ENCODE assay signal across 13 mouse cellular contexts in the genomic region with DNA sequence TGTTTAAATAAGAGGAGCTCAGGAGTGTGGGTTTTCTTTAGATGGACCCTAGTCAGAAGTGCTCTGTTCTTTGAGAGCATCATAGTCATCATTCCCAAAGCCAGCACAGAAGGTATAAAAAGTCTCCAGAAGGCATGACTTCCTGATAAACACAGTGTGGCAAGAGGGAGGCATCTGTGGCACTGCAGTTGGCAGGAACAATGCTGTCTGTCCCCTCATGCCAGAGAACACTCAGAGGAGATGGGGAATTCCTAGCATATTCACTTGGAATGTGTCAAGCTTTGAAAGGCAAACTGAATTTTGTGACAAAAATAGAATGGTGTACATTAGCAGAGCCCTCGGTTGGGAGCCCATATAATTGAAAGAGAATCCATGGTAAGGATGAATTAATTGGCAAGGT.
DNase-seq lines count a peak whose midpoint lies in the region; ATAC-seq lines count a peak whose summit lies in the region.
"Had no signal": no experiment of that assay in that cellular context is flagged by ENCODE, and none has a peak within 500 bp of the region (broad histone marks: within the 10 kb centered on the region; RNA-seq: fewer than 3 reads in every experiment).

No protein-coding gene starts in this region.

- ATAC-seq in heart, embryonic 16.5 days (replicated peaks; ENCODE audit: extremely low read depth, insufficient read depth, low FRiP score) = 0 out of 2 replicates have a peak, but pooled peaks have one; percentile 24
- no peak for ATAC-seq in liver, embryonic 11.5 days (replicated peaks; ENCODE audit: low FRiP score)
- no peak for ATAC-seq in intestine, embryonic 15.5 days
- ATAC-seq: inflammation-experienced regulatory T-cells, adult 6 months had no signal

- no peaks in the 10 kb centered on the region for H3K27me3 ChIP-seq in heart, embryonic 16.5 days (ENCODE audit: control insufficient read depth, insufficient read depth, low read length)
- H3K27me3 ChIP-seq in liver, embryonic 11.5 days (replicated peaks; ENCODE audit: control insufficient read depth, insufficient read depth, low read length) = no peaks in the 10 kb centered on the region
- no peaks in the 10 kb centered on the region for H3K27me3 ChIP-seq in intestine, embryonic 15.5 days (replicated peaks)
- H3K27me3 ChIP-seq: embryonic facial prominence, embryonic 13.5 days; liver, embryonic 15.5 days; megakaryocyte, embryonic 14.5 days had no signal

- H3K4me1 ChIP-seq in heart, embryonic 16.5 days (ENCODE audit: control insufficient read depth, insufficient read depth, low read length) = 0 out of 2 replicates have a peak, but pooled peaks cover 8% of the 10 kb centered on the region
- no peaks in the 10 kb centered on the region for H3K4me1 ChIP-seq in liver, embryonic 11.5 days (replicated peaks; ENCODE audit: control insufficient read depth, insufficient read depth, low read length)
- H3K4me1 ChIP-seq in intestine, embryonic 15.5 days (replicated peaks) = 0 out of 2 replicates have a peak, but pooled peaks cover 2% of the 10 kb centered on the region
- H3K4me1 ChIP-seq: embryonic facial prominence, embryonic 13.5 days; liver, embryonic 15.5 days; megakaryocyte, embryonic 14.5 days had no signal

- intact Hi-C loops in heart, postnatal 25 days (cut with DNase I) = loop anchor here (5.0 kb wide), 1 partner anchor 806 kb away; a partner anchor contains a TSS

- no peak overlapping the region for H3K9ac ChIP-seq in heart, embryonic 16.5 days (ENCODE audit: low read length)
- no peak overlapping the region for H3K9ac ChIP-seq in liver, embryonic 11.5 days (ENCODE audit: low read depth, low read length)
- no peak overlapping the region for H3K9ac ChIP-seq in intestine, embryonic 15.5 days
- H3K9ac ChIP-seq: embryonic facial prominence, embryonic 13.5 days; liver, embryonic 15.5 days had no signal

- no peak for DNase-seq in heart, postnatal 25 days (ENCODE audit: low spot score)
- DNase-seq in cerebellum, adult 11-12 months = peak; percentile 50
- peak; percentile 69 to 79 for DNase-seq in cerebellum, postnatal 10 days
- peak; percentile 9 to 16 for DNase-seq in layer of hippocampus, postnatal 25 days (ENCODE audit: extremely low spot score in 1 of 2, low spot score in 1 of 2)
- DNase-seq in liver, embryonic 11.5 days (ENCODE audit: low spot score) = no peak
- DNase-seq: gastrocnemius, postnatal 25 days; kidney, postnatal 36 days had no signal

- H3K4me2 ChIP-seq in heart, embryonic 16.5 days (ENCODE audit: low read depth, low read length) = no peak overlapping the region
- no peak overlapping the region for H3K4me2 ChIP-seq in liver, embryonic 11.5 days
- H3K4me2 ChIP-seq in intestine, embryonic 15.5 days (replicated peaks) = no peak overlapping the region
- H3K4me2 ChIP-seq: embryonic facial prominence, embryonic 13.5 days; liver, embryonic 15.5 days had no signal

- H3K9me3 ChIP-seq in heart, embryonic 16.5 days (replicated peaks; ENCODE audit: control insufficient read depth, low read length) = no peaks in the 10 kb centered on the region
- H3K9me3 ChIP-seq in liver, embryonic 11.5 days (ENCODE audit: control insufficient read depth, low read length) = no peaks in the 10 kb centered on the region
- no peaks in the 10 kb centered on the region for H3K9me3 ChIP-seq in intestine, embryonic 15.5 days
- H3K9me3 ChIP-seq: embryonic facial prominence, embryonic 13.5 days; liver, embryonic 15.5 days; megakaryocyte, embryonic 14.5 days had no signal

- no peak overlapping the region for H3K4me3 ChIP-seq in heart, embryonic 16.5 days (ENCODE audit: low read length)
- H3K4me3 ChIP-seq in liver, embryonic 11.5 days (ENCODE audit: low read depth, low read length) = no peak overlapping the region
- H3K4me3 ChIP-seq in intestine, embryonic 15.5 days (replicated peaks) = no peak overlapping the region
- H3K4me3 ChIP-seq: embryonic facial prominence, embryonic 13.5 days; liver, embryonic 15.5 days; megakaryocyte, embryonic 14.5 days had no signal

- H3K36me3 ChIP-seq in heart, embryonic 16.5 days (ENCODE audit: control insufficient read depth, insufficient read depth) = no peaks in the 10 kb centered on the region
- no peaks in the 10 kb centered on the region for H3K36me3 ChIP-seq in liver, embryonic 11.5 days (ENCODE audit: control insufficient read depth, insufficient read depth, low read length)
- H3K36me3 ChIP-seq in intestine, embryonic 15.5 days = no peaks in the 10 kb centered on the region
- H3K36me3 ChIP-seq: embryonic facial prominence, embryonic 13.5 days; liver, embryonic 15.5 days had no signal

- WGBS in heart, embryonic 16.5 days = 23% methylated on average over 1 of the region's 1 CpGs
- 79% methylated on average over 1 of the region's 1 CpGs for WGBS in liver, embryonic 11.5 days
- 55% methylated on average over 1 of the region's 1 CpGs for WGBS in intestine, embryonic 15.5 days

- H3K27ac ChIP-seq in heart, embryonic 16.5 days (ENCODE audit: low read length) = peak overlapping the region; percentile 72
- H3K27ac ChIP-seq in liver, embryonic 11.5 days (ENCODE audit: low read depth, low read length) = no peak overlapping the region
- H3K27ac ChIP-seq in intestine, embryonic 15.5 days = no peak overlapping the region
- H3K27ac ChIP-seq: embryonic facial prominence, embryonic 13.5 days; liver, embryonic 15.5 days had no signal

Comparison
In these comparisons a context has a peak if more than half of its experiments do, and no peak if none do; other contexts are left out.
1. DNase-seq: peak in cerebellum, adult 11-12 months (single experiment), cerebellum, postnatal 10 days (2 of 2) and layer of hippocampus, postnatal 25 days (2 of 2); none in heart, postnatal 25 days (single experiment) and liver, embryonic 11.5 days (single experiment).